Mouse (Mus musculus) C3H10T1/2 (cell line): Measurements from ENCODE around the gene Gprc5c. TPM values are rescaled to one million over a fixed set of nuclear protein-coding genes. Genes with fewer than 3 reads are reported as not detected.

Source experiments
- polyA plus RNA-seq, 2 experiments: library from polyadenylated mRNA; unstranded; fragments of >200 nt; fragmentation: generic; extraction: Trizol; gene quantifications; one replicate each; pipeline ENCODE4 v1.2.1; 2012; ENCODE audit warnings: missing spikeins in 2 of 2

The Gprc5c gene
- polyA plus RNA-seq, result not detected

GRCm38 (mm10) chr11:114850452-114851268 lies at the start of gene Gprc5c:
TSS of gene Gprc5c (plus strand) at chr11:114851152.

GRCm38 (mm10) chr11:114889991-114890518 lies 39.1 kb downstream of the Gprc5c start, which contains the start of gene Cd300a:
TSS of gene Cd300a (plus strand) at chr11:114890041.

Other genes starting within 250 kb of the Gprc5c start
- gene Rpl38, start 182.6 kb upstream of the Gprc5c start, polyA plus RNA-seq, result 1,000 to 10,000 TPM; 9,147 to 9,201 TPM
- gene Ttyh2, start 175.7 kb upstream of the Gprc5c start, polyA plus RNA-seq, result 10 to 100 TPM; 13.1 to 60.6 TPM
- gene Dnaic2, start 123.7 kb upstream of the Gprc5c start, polyA plus RNA-seq, result 1 to 10 TPM in 1 of 2 experiments, under 1 TPM in 1; 0.15 to 6.6 TPM
- gene Kif19a, start 85.8 kb upstream of the Gprc5c start, polyA plus RNA-seq, result under 1 TPM in 1 of 2 experiments, not detected in 1; 0.06 TPM
- under 1 TPM in 1 of 2 experiments, not detected in 1; 0.70 TPM for gene Btbd17, start 55.2 kb upstream of the Gprc5c start, polyA plus RNA-seq
- gene Gpr142, start 52.2 kb upstream of the Gprc5c start, polyA plus RNA-seq, result not detected
- gene Cd300a, start 38.9 kb downstream of the Gprc5c start, polyA plus RNA-seq, result not detected
- gene Cd300lb, start 83.2 kb downstream of the Gprc5c start, polyA plus RNA-seq, result under 1 TPM; 0.04 to 0.23 TPM
- not detected for gene Cd300c, start 118.0 kb downstream of the Gprc5c start, polyA plus RNA-seq
- not detected for gene Cd300ld, start 138.8 kb downstream of the Gprc5c start, polyA plus RNA-seq
- gene Cd300c2, start 150.7 kb downstream of the Gprc5c start, polyA plus RNA-seq, result not detected
- gene Cd300ld2, start 165.0 kb downstream of the Gprc5c start, polyA plus RNA-seq, result not detected
- not detected for gene Cd300ld4, start 175.9 kb downstream of the Gprc5c start, polyA plus RNA-seq
- gene Cd300ld5, start 186.6 kb downstream of the Gprc5c start, polyA plus RNA-seq, result not detected
- not detected for gene Cd300ld3, start 197.3 kb downstream of the Gprc5c start, polyA plus RNA-seq
- gene Cd300e, start 211.0 kb downstream of the Gprc5c start, polyA plus RNA-seq, result not detected
- under 1 TPM; 0.01 to 0.07 TPM for gene Rab37, start 240.3 kb downstream of the Gprc5c start, polyA plus RNA-seq